Mouse (Mus musculus): ENCODE measurements at regions not wholly inside any gene's neighbourhood (a gene's known extent, or its start where the extent isn't known, plus 50 kb on each side); places are given as distances from the start of the nearest gene placed in this dataset.

DNA sequence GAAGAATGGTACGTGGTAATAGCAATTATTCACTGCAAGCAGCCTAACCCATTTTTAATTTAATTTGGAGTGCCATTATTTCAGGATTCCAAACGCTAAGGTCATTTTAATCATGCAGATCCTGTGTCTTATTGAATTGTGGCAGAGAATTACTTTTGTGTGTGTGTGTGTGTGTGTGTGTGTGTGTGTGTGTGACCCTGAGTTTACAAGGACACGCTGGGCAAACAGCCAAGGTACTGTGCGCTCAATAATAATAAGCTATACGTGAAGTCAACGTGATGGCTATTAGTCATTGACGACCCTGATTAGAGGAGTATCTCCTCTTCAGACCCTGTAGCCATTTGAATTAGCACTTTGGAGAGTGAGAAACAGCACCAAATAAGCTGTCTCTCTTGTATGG, 144.1 kb downstream of the Klf7 start:
- no peak for DNase-seq (ENCODE audit: low spot score)

DNA sequence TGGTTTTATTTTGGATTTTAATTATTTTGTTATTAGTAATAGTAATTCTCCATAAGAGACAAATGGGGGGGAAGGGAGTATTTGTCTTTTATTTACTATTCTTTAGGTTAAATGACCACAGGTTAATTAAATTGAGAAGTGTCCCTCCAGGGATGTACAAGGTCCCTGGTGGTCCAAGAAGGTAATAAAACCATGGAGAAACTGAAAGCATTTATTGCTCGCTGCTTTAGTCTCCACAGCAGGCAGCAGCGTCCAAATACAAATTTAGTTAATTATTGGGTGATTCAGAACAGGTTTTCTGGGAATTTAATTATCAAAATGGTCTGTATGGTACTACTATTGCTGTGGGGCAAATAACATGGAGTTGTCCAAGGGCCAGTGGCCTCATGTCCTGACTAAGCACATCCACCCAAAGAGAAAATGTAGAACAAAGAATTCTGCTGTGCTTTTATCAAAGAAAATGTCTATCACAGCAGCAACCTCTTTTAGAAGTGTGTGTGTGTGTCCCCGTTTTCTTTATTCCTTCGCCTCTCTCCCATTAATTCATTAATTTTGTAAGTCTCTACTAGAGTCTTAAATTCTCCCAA, 144.7 kb downstream of the Klf7 start:
- no peak for DNase-seq (ENCODE audit: low spot score)

DNA sequence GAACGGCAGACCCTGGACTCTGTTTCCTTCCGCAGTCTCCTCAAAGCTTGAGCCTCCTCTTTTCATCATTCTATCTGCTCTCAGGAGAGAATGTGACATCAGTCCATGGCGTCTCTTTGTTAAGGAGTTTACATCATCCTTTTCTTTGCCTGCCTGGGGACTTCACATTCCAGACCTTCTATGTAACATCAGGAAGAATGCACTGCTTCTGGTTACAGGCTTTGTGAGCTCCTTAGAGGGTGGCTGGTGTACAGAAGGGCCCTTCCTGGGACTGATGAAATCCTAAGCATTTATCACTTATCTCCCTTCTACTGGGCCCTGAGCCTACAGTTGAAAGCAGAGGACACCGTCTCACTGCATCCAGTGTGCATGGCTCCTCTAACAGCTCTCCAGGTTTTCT, 145.2 kb downstream of the Klf7 start:
- no peak for DNase-seq (ENCODE audit: low spot score)

DNA sequence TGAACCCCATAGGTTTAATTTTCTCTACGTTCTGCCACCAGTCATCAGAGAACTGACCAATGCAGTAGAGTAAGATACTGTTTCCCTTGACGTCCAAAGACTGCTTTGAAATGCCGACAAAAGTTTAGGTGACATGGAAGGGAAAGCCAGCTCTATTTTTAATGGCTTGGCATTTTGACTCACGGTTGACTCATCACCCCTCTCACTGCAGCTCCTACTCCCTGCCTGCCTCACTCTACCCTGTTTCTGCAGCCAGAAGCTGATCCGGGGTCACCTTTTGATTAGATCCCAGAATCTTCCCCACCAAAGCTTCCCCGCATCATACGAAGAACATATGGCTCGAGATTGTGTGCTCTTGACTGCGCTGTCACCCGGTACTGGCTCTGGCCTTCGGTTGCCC, 154.2 kb downstream of the Klf7 start:
- DNase-seq (ENCODE audit: low spot score): no peak

DNA sequence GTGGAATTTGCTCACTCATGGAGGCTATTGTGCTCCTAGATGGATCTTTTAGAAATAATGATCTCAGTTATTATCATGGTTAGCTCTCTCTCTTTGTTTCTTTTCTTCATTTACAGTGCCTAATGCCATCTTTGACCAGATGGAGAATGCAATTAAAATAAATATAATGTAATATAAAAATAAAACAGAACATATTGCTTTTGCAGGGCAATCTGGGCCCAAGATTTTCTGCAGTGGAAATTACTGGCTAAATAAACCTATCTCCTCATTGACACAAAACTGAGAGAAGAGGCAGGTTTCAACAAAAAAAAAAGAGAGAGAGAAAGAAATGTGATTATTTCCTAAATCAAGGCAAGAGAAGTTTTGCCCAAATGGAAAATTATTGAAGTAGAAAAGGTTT, 156.6 kb downstream of the Klf7 start:
- DNase-seq (ENCODE audit: low spot score): no peak

DNA sequence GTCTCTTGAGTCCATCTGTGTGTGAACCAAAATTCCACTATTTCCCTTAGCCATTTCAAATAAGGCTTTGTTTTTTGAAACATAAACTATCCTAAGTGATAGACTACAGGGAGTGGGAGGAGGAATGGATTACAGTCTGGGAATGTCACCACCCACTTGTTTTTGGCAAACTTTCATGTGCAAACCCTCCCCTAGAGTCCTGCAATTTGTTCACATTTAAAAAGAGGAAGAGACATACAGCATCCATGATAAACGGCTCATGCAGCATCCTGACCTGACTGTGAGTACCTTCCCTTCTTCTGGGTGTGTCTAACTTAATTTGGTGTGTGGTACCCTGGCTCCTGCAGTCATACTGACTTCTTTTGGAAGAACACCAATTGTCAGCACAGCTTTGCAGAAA, 157.6 kb downstream of the Klf7 start:
- DNase-seq (ENCODE audit: low spot score): no peak

DNA sequence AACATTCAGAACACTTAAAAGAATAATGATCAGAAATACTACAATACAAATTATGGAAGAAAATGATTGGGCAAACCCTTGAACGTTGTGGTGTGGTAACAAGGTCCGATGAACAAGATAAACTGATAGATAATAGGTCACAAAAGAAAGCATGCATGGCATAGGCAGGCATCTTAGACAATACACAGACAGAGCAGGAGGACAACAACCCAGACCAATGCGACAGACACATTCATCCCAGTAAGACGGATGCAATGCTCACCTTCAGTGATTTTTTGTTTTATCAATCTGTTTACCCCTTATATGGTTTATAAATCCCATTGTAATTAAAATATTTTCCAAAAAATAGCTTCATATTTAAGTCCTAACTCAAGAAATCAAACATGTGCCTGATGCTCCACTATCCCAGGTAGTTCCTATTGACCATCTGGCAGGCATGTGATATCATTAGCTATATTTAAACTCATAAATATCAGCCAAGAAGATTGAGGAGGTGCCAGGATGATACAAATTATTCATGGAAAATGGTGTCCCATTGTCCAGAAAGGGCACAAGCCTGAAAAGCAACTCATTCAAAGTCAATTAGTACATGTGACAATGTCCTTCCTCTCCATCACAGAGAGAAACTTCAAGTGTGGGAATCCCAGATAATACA, 166.3 kb downstream of the Klf7 start:
- DNase-seq (ENCODE audit: low spot score): no peak

DNA sequence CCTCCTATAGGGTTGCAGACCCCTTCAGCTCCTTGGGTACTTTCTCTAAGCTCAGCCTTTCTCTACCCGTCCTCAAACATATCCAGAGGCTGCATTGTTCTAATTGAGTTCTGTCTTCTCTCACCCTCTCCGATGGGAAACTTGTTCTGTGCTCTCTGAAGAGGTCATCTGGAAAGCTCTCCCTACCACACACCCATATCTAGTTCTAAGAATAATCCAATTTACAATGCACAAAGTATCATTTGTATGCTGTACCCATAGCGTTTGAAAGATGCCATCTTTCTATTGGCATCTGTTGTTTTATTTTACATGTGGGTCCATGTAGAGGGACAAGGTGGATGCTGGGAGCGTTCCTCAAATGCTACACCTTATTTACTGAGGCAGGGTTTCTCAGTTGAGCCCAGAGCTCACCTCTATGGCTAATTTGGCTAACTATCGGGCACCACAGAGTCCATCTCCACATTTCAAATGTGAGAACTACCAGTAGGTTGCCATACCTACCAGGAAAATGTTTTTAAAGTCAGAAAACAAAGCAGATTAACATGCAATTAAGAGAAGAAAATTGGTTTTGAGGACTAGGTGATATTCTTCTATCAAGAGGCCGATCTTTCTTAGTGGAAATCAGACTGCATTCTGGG, 167.1 kb downstream of the Klf7 start:
- no peak for DNase-seq (ENCODE audit: low spot score)

DNA sequence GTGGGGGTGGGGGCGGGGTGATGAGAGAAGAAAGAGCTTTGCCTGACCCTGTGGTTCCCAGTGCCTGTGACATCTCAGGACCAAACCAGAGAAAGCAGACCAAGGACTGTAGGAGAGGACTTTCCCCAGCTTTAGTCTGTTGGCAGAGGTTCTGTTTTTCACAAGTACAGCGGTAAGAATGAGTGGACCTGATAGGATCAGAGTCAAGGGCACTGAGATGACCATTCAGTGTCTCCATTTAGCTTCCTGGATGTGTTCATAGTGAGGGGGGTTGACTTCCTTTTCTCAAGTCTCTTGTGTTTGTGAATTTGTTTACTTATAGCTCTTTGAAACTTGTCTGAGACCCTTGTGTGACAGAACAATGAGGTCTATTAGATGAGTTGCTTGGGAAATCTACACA, 167.9 kb downstream of the Klf7 start:
- DNase-seq (ENCODE audit: low spot score): no peak

DNA sequence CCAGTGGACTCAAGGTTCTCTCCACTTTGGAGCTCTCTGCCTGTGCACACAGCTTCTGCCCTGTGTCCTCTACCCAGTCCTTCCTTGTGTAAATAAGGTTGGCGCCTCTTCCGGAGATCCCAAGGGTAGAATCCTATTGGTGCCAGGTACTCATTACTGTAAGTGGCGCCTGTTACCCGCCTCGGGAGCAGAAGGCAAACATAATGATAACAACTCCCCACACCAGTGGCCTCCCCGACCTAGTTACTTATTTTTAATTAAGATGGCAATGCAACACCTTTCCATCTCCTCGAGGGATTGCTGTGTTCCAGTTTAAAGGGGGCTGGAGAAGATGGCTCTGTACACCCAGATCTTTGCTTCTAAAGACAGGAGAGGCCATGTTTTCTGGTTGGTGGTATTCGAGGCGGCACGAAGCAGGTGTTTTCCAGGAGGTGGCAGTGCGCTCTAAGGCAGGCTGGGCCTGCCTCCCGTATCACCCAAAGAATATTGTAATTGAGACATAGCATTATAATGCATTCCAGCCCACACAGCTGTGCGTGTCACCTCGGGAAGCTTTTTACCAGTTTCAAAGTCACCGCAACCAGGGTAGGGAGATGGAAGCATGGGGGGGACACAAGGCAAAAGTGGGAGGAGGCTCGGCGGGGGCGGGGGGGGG, 168.7 kb downstream of the Klf7 start:
- peak; percentile 72 for DNase-seq (ENCODE audit: low spot score)

DNA sequence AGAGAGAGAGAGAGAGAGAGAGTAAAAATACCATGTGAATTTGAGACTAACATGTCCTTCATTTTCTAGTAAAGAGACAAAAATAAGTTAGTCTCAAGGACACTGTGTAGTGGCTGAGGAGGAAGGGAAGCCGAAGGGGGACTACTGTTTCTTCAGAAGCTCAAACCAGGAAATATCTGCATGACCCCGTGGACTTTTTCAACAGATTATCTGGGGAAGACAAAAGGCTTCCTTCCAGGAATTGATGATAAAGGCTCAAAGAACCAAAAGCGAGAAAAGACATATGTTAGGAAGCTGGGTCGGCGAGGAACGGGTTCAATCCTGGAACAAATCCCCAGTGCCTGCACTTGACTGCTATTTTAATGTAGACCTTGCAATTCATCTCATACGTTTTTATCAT, 170.4 kb downstream of the Klf7 start:
- no peak for DNase-seq (ENCODE audit: low spot score)

DNA sequence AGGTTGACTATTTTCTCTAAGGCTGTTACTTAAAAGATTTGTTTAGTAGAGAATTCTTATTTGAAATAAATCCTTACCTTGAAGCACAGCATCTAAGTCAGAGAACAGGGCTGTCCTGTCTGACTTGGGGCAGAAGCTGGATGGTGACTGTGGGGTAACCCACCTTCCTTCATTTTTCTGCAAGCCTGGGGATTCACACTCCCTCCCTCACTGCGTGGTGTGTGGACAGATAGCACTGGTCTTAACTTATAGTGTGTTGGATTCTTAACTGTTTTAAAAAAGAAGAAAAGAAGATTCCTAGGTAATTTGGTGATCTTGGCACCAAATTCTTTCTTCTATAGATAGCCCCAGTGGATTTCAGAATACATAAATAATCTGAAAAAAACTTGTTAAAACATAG, 174.8 kb downstream of the Klf7 start:
- DNase-seq (ENCODE audit: low spot score): no peak

DNA sequence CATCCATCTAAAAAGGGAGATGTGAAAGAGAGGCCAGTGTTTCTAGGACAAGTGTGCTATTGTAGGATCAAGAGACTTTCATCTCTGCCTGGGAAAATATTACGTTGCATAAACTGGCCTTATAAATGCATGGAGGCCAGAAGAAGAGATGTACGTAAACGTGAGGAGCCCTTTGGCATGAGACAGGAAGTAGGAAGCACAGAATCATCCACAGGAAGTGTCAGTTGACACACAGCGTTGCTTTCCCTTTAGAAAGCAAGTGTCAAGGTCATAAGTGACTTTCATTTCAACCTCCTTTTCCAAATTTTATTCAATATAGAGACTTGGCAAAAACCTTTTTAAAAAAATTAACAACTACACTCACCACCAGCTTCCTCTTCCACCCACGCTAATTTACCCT, 175.2 kb downstream of the Klf7 start:
- DNase-seq (ENCODE audit: low spot score): peak; percentile 10

DNA sequence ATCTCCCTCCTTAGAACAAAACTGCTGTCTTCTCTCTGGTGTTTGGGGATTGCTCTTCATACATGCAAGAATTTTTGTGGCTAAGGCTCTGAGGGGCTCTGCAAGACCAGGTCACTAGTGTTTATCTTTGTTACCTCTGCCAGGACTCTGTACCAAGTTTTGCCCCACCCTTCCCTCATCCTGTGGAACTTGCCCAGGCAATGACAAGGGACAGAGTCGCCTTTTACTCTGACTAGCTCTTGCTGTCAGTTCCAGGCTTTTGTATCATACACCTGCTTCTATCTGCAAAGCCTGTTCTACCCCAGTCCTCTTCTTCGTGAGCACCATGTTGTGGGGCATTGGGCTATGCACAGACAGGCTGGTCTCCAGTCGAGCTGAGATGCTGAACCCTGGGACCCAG, 175.7 kb upstream of the 4933402D24Rik start:
- no peak for DNase-seq (ENCODE audit: low spot score)

DNA sequence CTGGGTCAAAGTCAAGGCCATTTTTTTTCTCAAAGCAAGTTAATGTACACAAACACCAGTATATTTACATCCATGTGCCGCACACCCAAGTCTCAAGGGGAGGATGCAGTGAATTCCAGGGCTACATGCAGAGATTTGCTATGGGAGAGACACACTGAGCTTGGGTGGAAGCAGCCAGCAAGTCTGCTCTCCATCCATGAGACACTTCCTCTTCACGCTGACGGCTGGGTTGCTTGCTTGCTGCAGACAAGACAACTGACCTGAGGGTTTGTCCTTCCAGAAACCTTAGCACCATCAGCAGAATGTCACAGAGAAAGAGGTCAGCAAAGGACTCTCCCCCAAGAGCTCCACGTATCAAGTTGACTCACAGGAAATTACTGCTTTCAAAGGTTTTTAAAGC, 169.3 kb upstream of the 4933402D24Rik start:
- DNase-seq (ENCODE audit: low spot score): no peak

DNA sequence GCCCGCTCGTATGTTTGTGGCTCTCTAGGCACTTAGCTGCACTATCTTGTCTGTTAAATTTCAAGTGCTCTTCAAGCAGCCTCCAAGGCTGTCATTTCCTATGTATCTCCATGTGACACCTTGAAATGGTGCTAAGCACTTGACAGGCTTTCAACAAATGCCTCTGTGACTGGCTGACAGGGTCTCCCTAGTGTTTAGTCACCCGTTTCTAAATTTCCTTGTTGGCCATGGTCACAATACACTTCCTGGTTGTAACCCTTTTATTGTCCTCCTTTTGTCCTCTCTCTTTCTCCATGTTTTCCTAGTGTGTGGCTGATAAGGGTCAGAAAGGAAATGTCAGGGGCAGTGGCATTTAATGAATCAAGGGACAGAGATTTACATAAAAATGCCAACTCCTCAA, 168.4 kb upstream of the 4933402D24Rik start:
- no peak for DNase-seq (ENCODE audit: low spot score)

DNA sequence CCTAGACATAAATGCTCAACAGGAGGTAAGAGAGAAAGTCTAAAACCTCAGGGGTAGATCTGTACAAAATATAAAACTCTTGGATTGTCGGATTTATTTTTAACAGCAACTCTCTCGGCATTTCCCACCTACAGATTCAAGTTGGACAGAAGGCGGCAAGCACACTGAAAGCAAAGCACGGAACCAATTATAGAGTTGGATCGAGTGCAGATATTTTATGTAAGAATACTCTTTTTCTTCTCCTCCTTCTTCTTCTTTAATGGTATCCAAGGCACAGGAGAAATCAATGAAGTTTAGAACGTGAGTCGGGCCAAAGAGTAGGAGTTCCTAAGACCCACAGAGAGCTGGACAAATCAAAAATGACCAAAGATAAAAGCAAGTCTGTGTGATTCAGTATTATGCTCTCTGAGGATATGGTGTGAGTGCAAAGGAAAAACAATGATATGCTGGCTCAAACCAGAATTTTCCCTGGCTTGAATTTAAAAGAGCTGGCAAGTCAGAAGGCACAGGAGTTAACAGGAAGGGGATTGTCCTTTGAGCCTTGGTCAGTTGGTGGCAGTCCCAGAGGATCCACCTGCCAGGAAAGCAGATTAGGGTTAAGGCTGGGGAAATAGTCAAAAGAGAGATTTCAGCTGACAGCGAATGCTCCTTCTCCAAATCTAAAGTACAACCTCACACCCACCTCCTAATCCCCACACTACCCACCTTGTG, 165.7 kb upstream of the 4933402D24Rik start:
- DNase-seq (ENCODE audit: low spot score): no peak

DNA sequence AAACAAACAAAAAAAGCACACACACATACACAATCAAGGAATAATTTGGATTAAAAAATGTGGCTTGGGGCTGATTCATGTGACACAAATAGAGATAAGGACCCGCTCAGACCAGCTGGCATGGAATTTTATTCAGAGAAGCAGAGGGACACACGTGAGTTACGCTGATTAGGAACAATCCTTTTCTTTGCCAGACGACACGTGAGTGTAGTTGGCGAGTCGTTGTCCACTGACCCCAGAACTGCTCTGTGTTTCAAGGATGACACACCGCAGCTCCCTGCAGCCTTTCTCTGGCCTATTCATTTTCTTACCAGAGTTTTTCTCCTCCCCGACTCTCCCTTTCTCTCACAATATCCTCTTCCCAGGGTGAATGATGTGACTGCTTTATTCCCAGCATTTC, 163.4 kb upstream of the 4933402D24Rik start:
- DNase-seq (ENCODE audit: low spot score): no peak

DNA sequence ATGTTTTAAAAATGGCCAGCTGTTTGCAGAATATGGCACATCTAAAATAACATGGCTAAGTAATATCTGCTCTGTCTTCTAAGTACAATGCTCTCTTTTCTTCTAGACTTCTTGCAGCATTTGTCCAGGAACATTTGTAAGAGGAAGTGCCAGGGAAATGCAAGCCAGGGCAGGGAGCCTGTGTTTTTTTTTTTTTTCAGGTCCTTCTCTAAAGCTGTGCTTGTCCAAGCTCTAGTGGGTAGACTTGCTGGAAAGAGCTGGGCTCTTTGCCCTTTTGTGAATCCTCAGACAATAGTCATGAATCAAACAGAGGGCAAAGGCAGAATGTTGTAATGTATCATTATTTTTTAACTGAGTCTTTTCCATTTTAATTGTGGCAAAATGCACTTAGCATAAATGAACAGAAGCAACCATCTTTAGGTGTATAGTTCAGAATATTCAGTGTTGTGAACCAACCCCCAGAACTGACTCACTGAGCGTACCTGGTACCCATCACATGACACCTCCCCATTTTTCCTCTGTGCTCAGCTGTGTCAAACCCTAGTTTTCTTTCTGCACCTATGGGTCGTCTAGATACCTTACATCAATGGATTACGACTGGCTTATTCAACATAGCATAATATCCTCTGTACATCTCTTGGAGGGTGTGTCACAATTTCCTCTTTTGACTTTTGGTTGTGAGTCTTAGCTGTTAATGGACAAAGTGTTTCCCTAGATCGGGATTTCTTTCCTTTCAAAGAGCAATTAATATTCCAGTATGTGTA, 160.5 kb upstream of the 4933402D24Rik start:
- DNase-seq (ENCODE audit: low spot score): no peak

DNA sequence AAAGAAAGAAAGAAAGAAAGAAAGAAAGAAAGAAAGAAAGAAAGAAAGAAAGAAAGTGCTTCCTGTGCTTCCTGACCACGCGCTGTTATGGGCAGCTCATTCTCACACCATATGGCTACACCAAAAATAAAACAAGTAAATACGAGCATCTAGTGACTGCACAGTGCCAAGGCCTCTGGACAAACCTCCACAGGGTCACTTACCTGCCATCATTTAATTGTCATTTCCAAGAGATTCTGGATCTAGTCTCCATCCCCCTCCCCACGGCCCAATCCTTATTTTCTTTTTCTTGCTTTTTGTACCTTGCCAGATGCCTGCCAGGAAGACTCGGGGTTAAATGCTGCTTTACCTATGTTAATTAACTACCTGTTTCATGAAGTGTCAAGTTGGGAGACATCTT, 159.8 kb upstream of the 4933402D24Rik start:
- DNase-seq (ENCODE audit: low spot score): no peak

DNA sequence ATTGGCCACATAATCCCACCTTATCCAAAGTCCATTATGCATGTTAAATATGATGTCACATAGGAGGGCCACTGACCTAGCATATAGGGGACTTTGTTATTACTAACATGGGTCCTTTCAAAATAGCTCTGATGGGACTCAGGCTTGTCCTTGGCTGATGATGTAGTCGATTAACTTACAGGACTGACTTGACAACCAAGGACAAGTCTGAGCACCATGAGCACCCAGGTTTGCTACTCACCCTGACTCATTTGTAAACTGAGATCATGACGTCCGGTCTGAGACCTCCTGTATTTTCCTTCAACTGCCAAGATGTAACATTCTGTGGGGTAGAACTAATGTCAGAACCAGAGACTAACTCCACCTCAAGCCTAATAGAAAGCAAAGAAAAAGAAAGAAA, 159.3 kb upstream of the 4933402D24Rik start:
- no peak for DNase-seq (ENCODE audit: low spot score)

All from thymus, postnatal 0 days (tissue).